Mouse (Mus musculus): Measurements from ENCODE around the gene BC030870. TPM values are rescaled to one million over a fixed set of nuclear protein-coding genes. Genes with fewer than 3 reads are reported as not detected.
A peak's percentile ranks its signal among the peaks of the same experiment; 100 is the strongest.

The BC030870 gene
- total and polyA plus RNA-seq, 2 experiments = not detected

GRCm38 (mm10) chr8:65037117-65037533 lies 92.2 kb downstream of the BC030870 start, which contains the start of gene Apela:
Gene Apela, minus strand, starts transcription at chr8:65037336.
- H3K36me3 ChIP-seq (ENCODE audit: control insufficient read depth, insufficient read depth, low read length) = no peaks in the 10 kb centered on the region
- no peaks in the 10 kb centered on the region; the same call in 1 of the 2 replicates for H3K27me3 ChIP-seq (ENCODE audit: control insufficient read depth, insufficient read depth, low read length)
- H3K27ac ChIP-seq (replicated peaks; ENCODE audit: insufficient read depth, low read depth, low read length) = no peak within 1 kb of the TSS
- peak; percentile 68 for DNase-seq (ENCODE audit: extremely low read depth, low read depth, low spot score)
- no peak within 1 kb of the TSS for H3K9ac ChIP-seq (ENCODE audit: low read depth, low read length)
- no peak for TF ChIP-seq POLR2A (IDR thresholded peaks at IDR 0.05; ENCODE audit: extremely low read depth, insufficient read depth, low read length)
- WGBS = 2% methylated on average over 8 of the region's 8 CpGs
- peaks cover 2% of the 10 kb centered on the region; the same call in 1 of the 2 replicates for H3K4me1 ChIP-seq (ENCODE audit: control insufficient read depth, insufficient read depth, low read length)
- no peaks in the 10 kb centered on the region for H3K79me2 ChIP-seq (ENCODE audit: control insufficient read depth, insufficient read depth, low read length)
- no peak within 1 kb of the TSS; the same call in 1 of the 2 replicates for H3K4me3 ChIP-seq (ENCODE audit: insufficient read depth, low read depth, low read length)

Other genes with a start within 250 kb of the BC030870 start
- 5.1 and 5.3 TPM in 2 replicates for gene Tmem192, start 182.4 kb downstream of the BC030870 start, total RNA-seq (2014; rRNA removed)
- gene Tmem192, start 182.4 kb downstream of the BC030870 start, polyA plus RNA-seq (2012; rRNA removed) = 28.8 and 31.3 TPM in 2 replicates
- gene Trim75, start 141.7 kb downstream of the BC030870 start, total RNA-seq (2014; rRNA removed) = not detected in 2 replicates
- gene Trim75, start 141.7 kb downstream of the BC030870 start, polyA plus RNA-seq (2012; rRNA removed) = not detected in 2 replicates
- gene Trim61, start 111.0 kb downstream of the BC030870 start, total RNA-seq (2014; rRNA removed) = not detected in 2 replicates
- gene Trim61, start 111.0 kb downstream of the BC030870 start, polyA plus RNA-seq (2012; rRNA removed) = not detected in 2 replicates
- gene Trim60, start 111.0 kb downstream of the BC030870 start, total RNA-seq (2014; rRNA removed) = not detected in 2 replicates
- gene Trim60, start 111.0 kb downstream of the BC030870 start, polyA plus RNA-seq (2012; rRNA removed) = not detected in 2 replicates
- not detected in 2 replicates for gene Apela, start 92.2 kb downstream of the BC030870 start, total RNA-seq (2014; rRNA removed)
- gene Apela, start 92.2 kb downstream of the BC030870 start, polyA plus RNA-seq (2012; rRNA removed) = not detected in 2 replicates
- not detected in 2 replicates for gene Gm10663, start 54.5 kb downstream of the BC030870 start, total RNA-seq (2014; rRNA removed)
- not detected in 2 replicates for gene Gm10663, start 54.5 kb downstream of the BC030870 start, polyA plus RNA-seq (2012; rRNA removed)

Measured in liver, adult 2 months (tissue).